Mouse (Mus musculus) embryonic fibroblast, embryonic 13.5 days (primary cell): Measurements from ENCODE around the gene Fam129c.

ENCODE experiments used
- CTCF ChIP-seq: IDR thresholded peaks from 2 replicates; pipeline ENCODE4 v1.5.1; 2011; ENCODE audit warnings: mild to moderate bottlenecking, control low read depth, low read length, moderate library complexity, borderline replicate concordance; ENCODE audit not compliant: insufficient read depth
- POLR2A ChIP-seq: IDR thresholded peaks from 2 replicates; pipeline ENCODE4 v1.6.1; 2011; ENCODE audit warnings: low read depth, mild to moderate bottlenecking, control low read depth, low read length, moderate library complexity

- TF ChIP-seq CTCF (no peak), POLR2A (no peak)
Observed at GRCm38 (mm10) chr8:71594324-71594722, 3.1 kb upstream of the Fam129c start.
